Mouse (Mus musculus): ENCODE results near the gene Adat1. TPM values are rescaled to one million over a fixed set of nuclear protein-coding genes. Genes with fewer than 3 reads are reported as not detected.

Gene Adat1
- polyA plus RNA-seq (2014; fragmentation: Illumina TruSeq; extraction: RNeasy Lipid Tissue Mini Kit (QIAGEN cat#74804); ENCODE audit: low read depth, low replicate concordance), result 3.6 TPM

GRCm38 (mm10) chr8:111992013-111992702, at the start of gene Adat1:
Gene Adat1 (minus strand): TSS chr8:111992302.

GRCm38 (mm10) chr8:112014936-112015335, 22.8 kb upstream of the Adat1 start, which contains the start of gene Gm6793:
Gene Gm6793 (minus strand): TSS chr8:112015036.

GRCm38 (mm10) chr8:112010997-112011815, 19.1 kb upstream of the Adat1 start, which contains the start of the genes Kars and Terf2ip:
Gene Kars (minus strand): TSS chr8:112011323.
Gene Terf2ip (plus strand): TSS chr8:112011398.

GRCm38 (mm10) chr8:111940171-111941100, 51.7 kb downstream of the Adat1 start, which contains the start of gene Gabarapl2:
Gene Gabarapl2 (plus strand): TSS chr8:111940703.

GRCm38 (mm10) chr8:111933348-111934076, 58.6 kb downstream of the Adat1 start, which contains the start of gene Tmem231:
Gene Tmem231 (minus strand): TSS chr8:111933881.

Other genes starting within 250 kb of the Adat1 start
- 14.6 TPM for gene Bcar1, start 248.5 kb downstream of the Adat1 start, polyA plus RNA-seq (2014; fragmentation: Illumina TruSeq; extraction: RNeasy Lipid Tissue Mini Kit (QIAGEN cat#74804); ENCODE audit: low read depth, low replicate concordance)
- 55.0 TPM for gene Cfdp1, start 138.0 kb downstream of the Adat1 start, polyA plus RNA-seq (2014; fragmentation: Illumina TruSeq; extraction: RNeasy Lipid Tissue Mini Kit (QIAGEN cat#74804); ENCODE audit: low read depth, low replicate concordance)
- 2.2 TPM for gene Tmem170, start 115.6 kb downstream of the Adat1 start, polyA plus RNA-seq (2014; fragmentation: Illumina TruSeq; extraction: RNeasy Lipid Tissue Mini Kit (QIAGEN cat#74804); ENCODE audit: low read depth, low replicate concordance)
- gene Chst5, start 81.9 kb downstream of the Adat1 start, polyA plus RNA-seq (2014; fragmentation: Illumina TruSeq; extraction: RNeasy Lipid Tissue Mini Kit (QIAGEN cat#74804); ENCODE audit: low read depth, low replicate concordance), result not detected
- gene Tmem231, start 58.4 kb downstream of the Adat1 start, polyA plus RNA-seq (2014; fragmentation: Illumina TruSeq; extraction: RNeasy Lipid Tissue Mini Kit (QIAGEN cat#74804); ENCODE audit: low read depth, low replicate concordance), result 2.2 TPM
- gene Gabarapl2, start 51.6 kb downstream of the Adat1 start, polyA plus RNA-seq (2014; fragmentation: Illumina TruSeq; extraction: RNeasy Lipid Tissue Mini Kit (QIAGEN cat#74804); ENCODE audit: low read depth, low replicate concordance), result 131 TPM
- 100.0 TPM for gene Kars, start 19.0 kb upstream of the Adat1 start, polyA plus RNA-seq (2014; fragmentation: Illumina TruSeq; extraction: RNeasy Lipid Tissue Mini Kit (QIAGEN cat#74804); ENCODE audit: low read depth, low replicate concordance)
- 12.8 TPM for gene Terf2ip, start 19.1 kb upstream of the Adat1 start, polyA plus RNA-seq (2014; fragmentation: Illumina TruSeq; extraction: RNeasy Lipid Tissue Mini Kit (QIAGEN cat#74804); ENCODE audit: low read depth, low replicate concordance)
- not detected for gene Gm6793, start 22.7 kb upstream of the Adat1 start, polyA plus RNA-seq (2014; fragmentation: Illumina TruSeq; extraction: RNeasy Lipid Tissue Mini Kit (QIAGEN cat#74804); ENCODE audit: low read depth, low replicate concordance)